Mouse (Mus musculus) adrenal gland, postnatal 25 days (tissue): ENCODE measurements around the gene Fuz. TPM values are rescaled to one million over a fixed set of nuclear protein-coding genes. Genes with fewer than 3 reads are reported as not detected.

Experiments
- DNase-seq: peaks from one replicate; pipeline ENCODE4 v3.0.0; 2021; ENCODE audit warnings: mixed read lengths
- total RNA-seq: library from RNA; stranded (reverse); gene quantifications from 2 replicates; pipeline ENCODE4 v1.2.3, GENCODE M21; 2021

The Fuz gene
- total RNA-seq, 1 experiment from 2014 or later, result 37.4 TPM

- no peak for DNase-seq
Measured at GRCm38 (mm10) chr7:44888256-44889105, 7.4 kb upstream of the Fuz start.

DNA sequence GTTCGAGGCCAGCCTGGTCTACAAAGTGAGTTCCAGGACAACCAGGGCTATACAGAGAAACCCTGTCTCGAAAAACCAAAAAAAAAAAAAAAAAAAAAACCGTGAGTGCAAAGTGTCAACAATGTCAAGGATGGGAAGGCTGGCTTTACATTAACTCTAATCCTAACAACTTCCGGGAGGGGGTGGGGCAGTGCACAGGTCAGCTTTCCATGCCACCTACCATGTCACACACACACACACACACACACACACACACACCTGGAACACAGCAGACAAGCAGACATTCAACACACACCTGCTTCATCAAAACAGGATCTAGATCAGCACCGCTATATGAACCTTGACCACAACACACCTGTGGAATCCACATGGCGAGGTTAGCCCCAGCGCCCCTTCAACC is 5.7 kb upstream of the Fuz start:
- no peak for DNase-seq

GRCm38 (mm10) chr7:44890737-44891136 is 5.1 kb upstream of the Fuz start:
- no peak for DNase-seq

- DNase-seq, result no peak
Measured at GRCm38 (mm10) chr7:44891611-44892010, 4.3 kb upstream of the Fuz start.

DNA sequence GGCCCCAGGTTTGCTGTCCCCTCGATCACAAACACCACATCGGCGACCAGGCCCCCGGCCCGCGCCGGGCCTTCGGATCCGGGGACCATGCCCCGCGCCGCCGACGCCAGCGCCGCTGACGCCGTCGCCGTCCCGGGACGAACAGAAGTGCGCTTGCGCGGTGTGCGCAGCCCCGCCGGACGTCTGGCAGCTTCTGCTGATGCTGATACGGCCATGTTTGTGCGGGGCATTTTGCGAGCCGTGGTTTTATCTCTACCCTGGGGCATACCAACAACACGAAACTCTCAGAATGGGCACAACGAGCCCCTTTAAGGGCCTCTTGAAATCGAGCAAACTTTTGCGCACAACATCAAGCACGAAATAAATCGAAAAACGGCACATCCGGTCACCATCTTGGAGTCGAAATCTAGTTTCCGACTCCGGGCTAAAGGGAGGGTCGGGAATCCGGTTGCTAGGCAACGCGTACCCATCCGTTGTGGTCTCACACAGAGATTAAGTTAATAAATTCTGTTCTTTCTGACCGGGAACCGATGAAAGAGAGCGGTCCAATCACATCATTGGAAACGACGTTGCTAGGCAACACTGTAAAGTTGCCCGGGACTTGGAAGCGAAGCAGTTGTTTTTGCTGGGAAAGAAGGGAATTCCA is 3.5 kb upstream of the Fuz start, which contains the start of gene Med25:
Gene Med25, minus strand, starts transcription at position 437 of the 646 bp plus-strand sequence.
- peak; percentile 85 for DNase-seq

DNA sequence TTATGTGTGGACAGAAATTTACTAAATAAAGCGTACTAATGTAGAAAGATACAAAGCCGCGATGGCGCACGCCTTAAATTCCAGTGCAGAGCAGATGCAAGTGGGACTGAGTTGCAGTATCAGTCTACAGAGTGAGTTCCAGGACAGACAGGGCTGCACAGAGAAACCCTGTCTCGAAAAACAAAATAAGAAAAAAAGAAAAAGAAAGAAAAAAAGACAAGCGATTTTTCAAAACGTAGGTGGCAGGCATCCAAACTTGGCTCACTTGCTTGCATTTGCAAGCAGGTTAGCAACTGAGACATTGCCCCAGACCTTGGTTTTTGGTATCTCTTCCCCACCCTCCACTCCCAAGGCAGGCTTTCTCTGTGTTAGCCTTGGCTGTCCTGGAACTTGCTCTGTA is 2.7 kb upstream of the Fuz start:
- no peak for DNase-seq

DNA sequence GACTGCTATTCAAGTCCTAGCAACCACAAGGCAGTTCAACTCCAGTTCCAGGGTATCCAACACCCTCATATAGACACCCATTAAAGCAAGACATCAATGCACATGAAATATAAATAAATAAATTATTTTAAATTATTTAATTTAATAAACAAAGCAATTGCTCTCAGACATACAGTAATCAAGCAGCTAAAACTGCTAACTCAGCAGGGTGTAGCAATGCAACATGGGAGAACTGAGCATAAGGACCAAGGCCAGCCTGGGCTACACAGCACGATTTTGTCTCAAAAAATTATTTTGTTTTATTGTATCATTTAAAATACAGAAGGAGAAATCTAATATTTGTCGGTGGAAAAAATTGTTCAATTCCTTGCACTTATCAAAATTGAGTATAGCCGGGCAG is 1.7 kb upstream of the Fuz start:
- DNase-seq, result no peak

- DNase-seq, result no peak
Measured at GRCm38 (mm10) chr7:44895206-44895592, 680 bp upstream of the Fuz start.

- no peak for DNase-seq
Measured at GRCm38 (mm10) chr7:44896499-44896898, 620 bp downstream of the Fuz start.

GRCm38 (mm10) chr7:44898607-44899006 is 2.7 kb downstream of the Fuz start:
- DNase-seq, result peak; percentile 45

DNA sequence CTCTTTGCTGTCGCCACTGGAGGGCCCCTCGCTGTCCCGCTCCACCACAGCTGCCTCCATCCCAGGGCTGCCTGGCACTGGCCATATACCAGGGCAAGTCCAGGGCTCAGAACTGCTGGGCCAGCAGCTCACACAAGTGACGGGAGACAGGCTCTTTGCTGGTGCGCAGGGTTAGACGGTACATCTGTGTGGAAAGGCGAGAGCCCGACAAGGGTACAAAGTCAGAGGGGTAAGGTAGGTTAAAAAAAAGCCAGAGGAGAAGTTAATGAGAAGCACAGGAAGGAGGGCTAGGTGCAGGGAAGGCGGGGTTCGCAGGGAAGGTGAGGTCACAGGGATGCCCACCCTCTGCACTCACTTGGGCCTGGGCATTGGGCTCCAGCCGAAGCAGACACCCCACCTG is 4.8 kb downstream of the Fuz start:
- no peak for DNase-seq

GRCm38 (mm10) chr7:44901230-44901722 is 5.4 kb downstream of the Fuz start:
- DNase-seq, result no peak

DNA sequence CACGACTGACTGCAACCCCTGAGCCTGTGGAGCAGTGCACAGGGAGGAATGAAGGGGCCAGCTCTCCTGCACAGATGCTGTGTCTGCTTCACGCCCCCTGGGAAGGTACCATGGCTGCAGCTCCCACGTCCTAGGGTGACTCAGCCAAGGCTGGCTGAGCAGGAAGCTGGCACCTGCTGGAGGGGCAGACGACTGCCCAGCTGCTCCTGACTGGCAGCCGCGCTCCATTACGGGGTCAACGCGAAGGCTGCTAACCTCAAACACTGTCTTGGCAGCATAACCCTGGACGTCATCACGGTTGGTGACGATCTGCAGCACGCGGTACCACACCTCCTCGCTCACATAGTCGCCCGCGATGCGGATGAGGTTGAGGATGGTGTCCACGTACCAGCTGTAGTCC is 9.6 kb downstream of the Fuz start:
- DNase-seq, result no peak

- peak; percentile 72 for DNase-seq
Measured at GRCm38 (mm10) chr7:44908706-44909476, 13.0 kb downstream of the Fuz start.

DNA sequence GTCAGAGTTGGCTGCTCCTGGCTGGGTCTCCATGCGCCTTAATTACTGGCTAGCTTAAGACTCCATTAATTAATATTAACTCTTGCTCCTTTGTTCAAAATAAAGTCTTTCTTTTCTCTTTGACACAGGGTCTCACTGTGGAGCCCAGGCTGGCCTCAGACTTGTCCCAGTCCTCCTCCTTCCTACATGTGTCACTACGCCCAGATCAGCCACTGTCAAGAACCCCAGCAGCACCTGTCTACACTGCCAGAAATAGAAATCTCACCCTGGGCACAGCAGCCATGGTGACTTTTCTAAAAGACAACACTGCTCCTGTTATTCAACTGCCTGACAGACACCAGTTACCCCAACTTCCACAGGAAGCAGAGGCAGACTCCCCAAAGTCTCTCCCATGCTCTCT is 18.5 kb downstream of the Fuz start:
- DNase-seq, result no peak

DNA sequence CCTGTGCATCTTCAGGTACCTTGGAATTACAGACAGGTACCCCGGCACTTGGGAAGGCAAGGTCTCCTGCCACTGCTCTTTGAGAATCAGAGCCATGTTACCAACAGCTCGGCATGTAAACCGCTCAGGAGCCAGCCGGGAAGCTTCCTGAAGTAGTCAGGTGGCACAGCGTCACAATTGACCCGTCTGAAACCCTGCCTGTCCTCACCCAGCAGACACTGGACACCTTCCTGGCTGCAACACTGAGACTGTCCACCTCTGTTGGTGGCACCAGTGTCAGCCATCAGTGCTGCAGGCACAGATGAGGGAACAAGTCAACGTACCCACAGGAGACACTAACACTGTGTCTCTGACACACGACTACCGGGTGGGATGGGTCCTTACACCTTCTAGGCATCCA is 19.4 kb downstream of the Fuz start:
- DNase-seq, result no peak

- DNase-seq, result no peak
Measured at GRCm38 (mm10) chr7:44916191-44916590, 20.3 kb downstream of the Fuz start.

DNA sequence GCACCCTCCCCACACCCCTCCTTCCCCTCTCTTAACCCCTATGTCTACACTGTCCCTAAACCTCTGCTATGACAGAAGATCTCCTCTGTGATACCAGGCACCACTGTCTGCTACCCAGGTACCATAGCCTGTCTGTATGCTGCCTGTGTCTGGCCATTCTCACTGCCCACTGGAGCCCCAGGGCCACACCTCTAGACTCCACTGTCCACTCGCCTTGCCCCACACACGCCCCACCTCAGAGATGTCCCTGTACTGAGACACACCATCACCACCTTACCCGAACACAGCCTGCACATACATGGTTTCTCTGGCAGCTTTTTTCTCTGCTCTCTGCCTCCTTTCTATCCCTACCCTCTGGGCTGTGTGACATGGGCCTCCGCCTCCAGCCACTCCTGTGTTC is 21.0 kb downstream of the Fuz start:
- DNase-seq, result no peak

DNA sequence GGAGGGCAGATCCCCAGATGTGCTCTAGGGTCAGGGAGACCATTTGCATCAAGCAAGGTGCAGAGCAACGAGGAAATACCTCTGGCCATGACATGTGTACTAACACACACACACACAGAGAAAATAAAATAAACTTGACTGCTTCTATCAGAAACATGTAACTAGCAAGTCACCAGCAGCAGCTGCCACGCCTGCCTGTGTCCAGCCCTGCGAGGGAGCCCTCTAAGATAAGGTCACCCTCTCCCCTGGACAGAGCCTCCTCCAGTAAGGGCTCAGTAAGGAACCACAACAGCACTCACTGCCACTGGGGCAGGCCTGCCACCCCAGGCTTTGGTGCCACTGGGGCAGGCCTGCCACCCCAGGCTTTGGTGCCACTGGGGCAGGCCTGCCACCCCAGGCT is 22.3 kb downstream of the Fuz start:
- no peak for DNase-seq

GRCm38 (mm10) chr7:44919127-44919526 is 23.2 kb downstream of the Fuz start:
- DNase-seq, result no peak

DNA sequence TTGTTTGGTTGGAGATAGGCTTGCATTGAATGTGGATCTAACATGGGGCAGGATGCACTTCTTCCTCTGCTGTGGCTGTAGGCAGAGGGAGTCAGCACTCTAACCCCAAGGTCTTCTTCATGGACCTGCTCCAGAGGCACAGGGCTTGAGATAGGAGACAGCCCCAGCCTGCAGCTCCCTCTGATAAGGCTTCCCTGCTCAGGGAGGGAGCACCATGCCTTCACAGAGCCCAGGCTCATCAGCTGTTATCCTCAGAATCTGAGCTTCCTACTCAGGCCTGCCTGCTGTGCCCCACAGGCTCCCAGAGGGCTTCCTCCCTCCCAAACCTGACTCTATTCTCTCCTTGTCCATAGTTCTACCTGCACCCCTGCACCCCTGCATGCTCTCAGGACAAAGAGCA is 26.7 kb downstream of the Fuz start:
- DNase-seq, result no peak

GRCm38 (mm10) chr7:44925468-44925867 is 29.6 kb downstream of the Fuz start:
- no peak for DNase-seq

GRCm38 (mm10) chr7:44928570-44928969 is 32.7 kb downstream of the Fuz start:
- no peak for DNase-seq
